ENCODE assay signal across 9 mouse cellular contexts in genomic region chr14:75761028-75761805, GRCm38 (mm10). TPM values are rescaled to one million over a fixed set of nuclear protein-coding genes. Genes with fewer than 3 reads are reported as not detected.
A peak's percentile ranks its signal among the peaks of the same experiment; 100 is the strongest.
DNase-seq lines count a peak whose midpoint lies in the region; ATAC-seq lines count a peak whose summit lies in the region.
"Had no signal": no experiment of that assay in that cellular context is flagged by ENCODE, and none has a peak within 500 bp of the region (broad histone marks: within the 10 kb centered on the region; RNA-seq: fewer than 3 reads in every experiment).

No protein-coding gene starts in this region.

- 0 out of 2 replicates have a peak, but pooled peaks cover 14% of the 10 kb centered on the region for H3K36me3 ChIP-seq in kidney, embryonic 16.5 days (ENCODE audit: insufficient read depth, low read length)
- peaks cover 6% of the 10 kb centered on the region for H3K36me3 ChIP-seq in limb, embryonic 13.5 days

- H3K9ac ChIP-seq in kidney, embryonic 16.5 days (replicated peaks; ENCODE audit: low read length) = no peak overlapping the region
- H3K9ac ChIP-seq in limb, embryonic 13.5 days = no peak overlapping the region

- DNase-seq in kidney, adult 9 months = peak; percentile 73
- DNase-seq in ES-CJ7 (ENCODE audit: low read depth, low spot score) = peak; percentile 48
- peak; percentile 68 for DNase-seq in c-Kit-positive CD71-negative TER-119-negative erythroid progenitor cells, embryonic 14.5 days (ENCODE audit: low read depth)
- DNase-seq in forelimb bud, embryonic 11.5 days (ENCODE audit: low read depth, low spot score) = peak; percentile 58
- peak; percentile 80 for DNase-seq in naive thymus-derived CD4-positive, alpha-beta T cell, adult 2 months (ENCODE audit: low read depth)
- DNase-seq in gastrocnemius, adult 8-10 months (ENCODE audit: low spot score in 2 of 2) = no peak

- no peak overlapping the region for H3K4me3 ChIP-seq in kidney, embryonic 16.5 days (ENCODE audit: low read length)
- no peak overlapping the region for H3K4me3 ChIP-seq in limb, embryonic 13.5 days

- H3K9me3 ChIP-seq in kidney, embryonic 16.5 days (ENCODE audit: low read length) = no peaks in the 10 kb centered on the region
- no peaks in the 10 kb centered on the region for H3K9me3 ChIP-seq in limb, embryonic 13.5 days

- no peaks in the 10 kb centered on the region for H3K4me1 ChIP-seq in kidney, embryonic 16.5 days (ENCODE audit: insufficient read depth, low read length)
- H3K4me1 ChIP-seq in limb, embryonic 13.5 days = no peaks in the 10 kb centered on the region

- no peak overlapping the region for H3K4me2 ChIP-seq in kidney, embryonic 16.5 days (replicated peaks; ENCODE audit: low read depth, low read length)
- no peak overlapping the region for H3K4me2 ChIP-seq in limb, embryonic 13.5 days (replicated peaks)

- H3K27me3 ChIP-seq in kidney, embryonic 16.5 days (ENCODE audit: insufficient read depth, low read length) = no peaks in the 10 kb centered on the region
- H3K27me3 ChIP-seq in limb, embryonic 13.5 days = peaks cover 6% of the 10 kb centered on the region; the same call in 1 of the 2 replicates

- ATAC-seq in kidney, embryonic 16.5 days (ENCODE audit: low FRiP score, low TSS enrichment) = no peak
- peak; percentile 32; the same call in 1 of the 2 replicates for ATAC-seq in limb, embryonic 13.5 days (ENCODE audit: low FRiP score, low read depth)

- 61% methylated on average over 10 of the region's 10 CpGs for WGBS in kidney, embryonic 16.5 days
- 63% methylated on average over 10 of the region's 10 CpGs for WGBS in limb, embryonic 13.5 days

- no peak overlapping the region for H3K27ac ChIP-seq in kidney, embryonic 16.5 days (ENCODE audit: low read length)
- no peak overlapping the region for H3K27ac ChIP-seq in limb, embryonic 13.5 days
- H3K27ac ChIP-seq: macrophage had no signal

RNA-seq across cellular contexts. Expression of gene Cog3, which starts 6.9 kb away (rescaled TPM):
- 24.2 and 25.2 TPM in 2 replicates for polyA plus RNA-seq in kidney, embryonic 16.5 days (2015; fragmentation: Nextera tagmentation; extraction: Ambion mirVana)
- polyA plus RNA-seq in limb, embryonic 13.5 days (2015; fragmentation: Nextera tagmentation; extraction: Ambion mirVana) = 24.2 and 24.4 TPM in 2 replicates
- total RNA-seq in gastrocnemius, adult 8-10 months (2022) = 1 to 10 TPM; 7.3 to 8.8 (median 8.6) TPM

RNA-seq across cellular contexts. Expression of gene Slc25a30, which starts 25.6 kb away (rescaled TPM):
- polyA plus RNA-seq in kidney, embryonic 16.5 days (2015; fragmentation: Nextera tagmentation; extraction: Ambion mirVana) = 13.0 and 13.1 TPM in 2 replicates
- 4.9 and 5.3 TPM in 2 replicates for polyA plus RNA-seq in limb, embryonic 13.5 days (2015; fragmentation: Nextera tagmentation; extraction: Ambion mirVana)
- 10 to 100 TPM in 1 of 4 experiments, 1 to 10 TPM in 3; 5.9 to 12.2 (median 7.2) TPM for total RNA-seq in gastrocnemius, adult 8-10 months (2022)

Comparison
In these comparisons a context has a peak if more than half of its experiments do, and no peak if none do; other contexts are left out.
1. DNase-seq: peak in kidney, adult 9 months (single experiment), ES-CJ7 (single experiment), c-Kit-positive CD71-negative TER-119-negative erythroid progenitor cells, embryonic 14.5 days (single experiment), forelimb bud, embryonic 11.5 days (single experiment) and naive thymus-derived CD4-positive, alpha-beta T cell, adult 2 months (single experiment); none in gastrocnemius, adult 8-10 months (0 of 2).